Mouse (Mus musculus) c-Kit-positive CD71-positive TER-119-negative erythroid progenitor cells, embryonic 14.5 days (primary cell): ENCODE measurements around the gene Vmn1r72.
"Not testable (repeated sequence)": the region's sequence is repeated elsewhere in the genome, so short reads cannot be mapped to it uniquely, and the experiment has no call there.

Source experiments
- DNase-seq: peaks from one replicate; pipeline ENCODE4 v3.0.0-alpha.2; 2013; ENCODE audit warnings: low read depth

Vmn1r72 gene

GRCm38 (mm10) chr7:11680047-11680446 lies at the start of gene Vmn1r72:
TSS of gene Vmn1r72 (minus strand) at chr7:11680147.
- not testable (repeated sequence) for DNase-seq

- DNase-seq, result not testable (repeated sequence)
These were observed 62.9 kb downstream of the Vmn1r72 start for GRCm38 (mm10) chr7:11617082-11617481.
